Mouse (Mus musculus) lung, postnatal 0 days (tissue): ENCODE data around the gene Styx.

ENCODE experiments used
- CTCF ChIP-seq: IDR thresholded peaks from 2 replicates; pipeline ENCODE4 v1.5.1; 2016; ENCODE audit warnings: antibody characterized with exemption, mild to moderate bottlenecking
- EP300 ChIP-seq: IDR thresholded peaks from 2 replicates; pipeline ENCODE4 v1.6.1; 2016; ENCODE audit warnings: antibody characterized with exemption, mild to moderate bottlenecking, control low read depth

- no peak for TF ChIP-seq CTCF
- TF ChIP-seq EP300, result no peak
Measured at GRCm38 (mm10) chr14:45318426-45319236, 32.3 kb upstream of the Styx start, which contains the start of gene Ero1l.
